Mouse (Mus musculus): ENCODE measurements around the gene Vmac.

GRCm38 (mm10) chr17:56686801-56687200 is 31.0 kb downstream of the Vmac start:
- TF ChIP-seq CTCF (IDR thresholded peaks at IDR 0.05; ENCODE audit: control insufficient read depth, insufficient read depth, insufficient read length), result no peak
- TF ChIP-seq USF1 (IDR thresholded peaks at IDR 0.05; ENCODE audit: low read depth), result no peak
